Mouse (Mus musculus) ES-E14 (cell line): ENCODE measurements at regions not wholly inside any gene's neighbourhood (a gene's known extent, or its start where the extent isn't known, plus 50 kb on each side); places are given as distances from the start of the nearest gene placed in this dataset.

Experiments
- HCFC1 ChIP-seq: IDR thresholded peaks from 2 replicates; pipeline ENCODE4 v1.6.1; 2012; ENCODE audit warnings: low read length, inconsistent platforms, borderline replicate concordance; ENCODE audit not compliant: insufficient read depth
- MAFK ChIP-seq: IDR thresholded peaks from 2 replicates; pipeline ENCODE4 v1.6.1; 2014; ENCODE audit warnings: mild to moderate bottlenecking, low read depth, low read length, inconsistent platforms; ENCODE audit not compliant: insufficient read depth
- ZC3H11A ChIP-seq: IDR thresholded peaks from 2 replicates; pipeline ENCODE4 v1.6.1; 2012; ENCODE audit warnings: low read depth, mild to moderate bottlenecking, inconsistent platforms, low read length, borderline replicate concordance
- ZNF384 ChIP-seq: IDR thresholded peaks from 2 replicates; pipeline ENCODE4 v1.6.1; 2012; ENCODE audit warnings: low read depth, low read length, inconsistent platforms

- no peak for TF ChIP-seq MAFK
- TF ChIP-seq ZNF384, result no peak
- no peak for TF ChIP-seq ZC3H11A
- TF ChIP-seq HCFC1, result no peak
Measured at GRCm38 (mm10) chr15:10035561-10035960, 141.5 kb upstream of the Prlr start.
